Comparison of ENCODE assay signal across 11 mouse cellular contexts in the genomic region with DNA sequence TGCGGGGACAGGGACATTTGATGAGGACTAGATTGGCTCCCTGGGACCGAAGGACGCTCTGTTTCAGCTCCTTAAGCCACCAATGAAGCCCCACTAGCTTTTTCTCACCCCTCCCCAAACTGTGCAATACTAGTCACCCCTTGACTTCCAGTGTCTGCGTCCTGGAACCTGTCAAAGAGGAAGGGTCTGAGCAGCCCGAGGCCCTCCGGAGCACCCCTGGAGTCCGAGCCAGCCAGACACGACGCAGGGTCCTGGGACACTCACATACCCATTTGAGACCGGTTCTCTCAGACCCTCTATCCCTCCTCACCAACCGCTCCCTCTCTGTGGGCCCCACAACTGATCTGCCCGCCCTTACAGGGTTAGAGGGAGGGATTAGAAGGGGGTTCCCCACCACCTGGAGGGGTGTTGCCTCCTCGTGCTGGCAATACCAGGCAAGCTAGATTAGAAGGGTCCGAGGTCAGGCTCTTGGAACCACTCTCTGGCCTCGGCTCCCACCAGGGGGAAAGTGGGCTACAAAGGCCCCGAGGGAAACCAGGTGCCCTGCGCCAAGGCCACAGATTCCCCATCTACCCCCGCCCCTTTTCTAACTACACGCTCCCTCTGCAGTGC. TPM values are rescaled to one million over a fixed set of nuclear protein-coding genes. Genes with fewer than 3 reads are reported as not detected.
A peak's percentile ranks its signal among the peaks of the same experiment; 100 is the strongest.
DNase-seq lines count a peak whose midpoint lies in the region; ATAC-seq and TF ChIP-seq lines count a peak whose summit lies in the region.
"Had no signal": no experiment of that assay in that cellular context is flagged by ENCODE, and none has a peak within 500 bp of the region (broad histone marks: within the 10 kb centered on the region; RNA-seq: fewer than 3 reads in every experiment).

No protein-coding gene starts in this region.

- WGBS in heart, embryonic 14.5 days: 4% methylated on average over 19 of the region's 19 CpGs
- 9% methylated on average over 19 of the region's 19 CpGs for WGBS in thymus, adult 2 months
- under 1% methylated on average over 19 of the region's 19 CpGs for WGBS in limb, embryonic 10.5 days
- 7% methylated on average over 19 of the region's 19 CpGs for WGBS in stomach, postnatal 0 days
- WGBS in cerebellum, adult 2 months: 12% methylated on average over 19 of the region's 19 CpGs

- DNase-seq in heart, adult 18-20 months: no peak
- peak; percentile 31 for DNase-seq in thymus, postnatal 14 days
- DNase-seq in thymus, adult 2 months: no peak
- DNase-seq in limb, embryonic 10.5 days (ENCODE audit: low spot score): peak; percentile 53
- peak; percentile 15 for DNase-seq in stomach, postnatal 0 days (ENCODE audit: low spot score)
- DNase-seq in cerebellum, adult 11 months: no peak
- DNase-seq in cerebellum, adult 2 months: no peak

- no peaks in the 10 kb centered on the region for H3K9me3 ChIP-seq in heart, embryonic 14.5 days (ENCODE audit: control insufficient read depth, low read length)
- H3K9me3 ChIP-seq in limb, embryonic 10.5 days (replicated peaks): 0 out of 2 replicates have a peak, but pooled peaks cover 2% of the 10 kb centered on the region
- H3K9me3 ChIP-seq in stomach, postnatal 0 days (ENCODE audit: control insufficient read depth, low read length): no peaks in the 10 kb centered on the region

- no peak for ATAC-seq in heart, embryonic 14.5 days (ENCODE audit: insufficient number of reproducible peaks, insufficient read depth, low FRiP score, low read depth)
- ATAC-seq in stomach, postnatal 0 days (ENCODE audit: low FRiP score, low TSS enrichment): no peak; the same call in 1 of the 2 replicates

- no peak overlapping the region for H3K9ac ChIP-seq in heart, embryonic 14.5 days (ENCODE audit: low read length)
- no peak overlapping the region for H3K9ac ChIP-seq in stomach, postnatal 0 days (ENCODE audit: low read length)

- H3K36me3 ChIP-seq in heart, embryonic 14.5 days (ENCODE audit: control insufficient read depth, insufficient read depth, low read length): no peaks in the 10 kb centered on the region
- no peaks in the 10 kb centered on the region for H3K36me3 ChIP-seq in thymus, adult 2 months (ENCODE audit: control insufficient read depth, insufficient read depth, low read length)
- no peaks in the 10 kb centered on the region for H3K36me3 ChIP-seq in limb, embryonic 10.5 days
- no peaks in the 10 kb centered on the region for H3K36me3 ChIP-seq in stomach, postnatal 0 days (ENCODE audit: control insufficient read depth, insufficient read depth, low read length)
- H3K36me3 ChIP-seq: G1E had no signal

- H3K4me1 ChIP-seq in heart, embryonic 14.5 days (ENCODE audit: control insufficient read depth in 2 of 2, insufficient read depth in 2 of 2, low read length in 2 of 2): peaks cover 9 to 34% of the 10 kb centered on the region in 2 experiments; a peak in 3 of 4 replicates
- peaks cover 31% of the 10 kb centered on the region for H3K4me1 ChIP-seq in thymus, adult 2 months (replicated peaks; ENCODE audit: control insufficient read depth, insufficient read depth, low read length)
- peaks cover 53% of the 10 kb centered on the region for H3K4me1 ChIP-seq in limb, embryonic 10.5 days
- peaks cover 5% of the 10 kb centered on the region; the same call in 1 of the 2 replicates for H3K4me1 ChIP-seq in stomach, postnatal 0 days (replicated peaks; ENCODE audit: control insufficient read depth, insufficient read depth)
- no peaks in the 10 kb centered on the region for H3K4me1 ChIP-seq in cerebellum, adult 2 months (ENCODE audit: control insufficient read depth, insufficient read depth, low read length)

- H3K4me2 ChIP-seq in heart, embryonic 14.5 days (ENCODE audit: low read length): peak overlapping the region; percentile 52; the same call in 1 of the 2 replicates
- H3K4me2 ChIP-seq in stomach, postnatal 0 days (replicated peaks; ENCODE audit: low read depth): peak overlapping the region; percentile 41; the same call in 1 of the 2 replicates

- no peak for TF ChIP-seq EP300 in stomach, postnatal 0 days (optimal IDR thresholded peaks at IDR 0.05)

- no peak for TF ChIP-seq POLR2A in thymus, adult 2 months (IDR thresholded peaks at IDR 0.05; ENCODE audit: control insufficient read depth, extremely low read depth, insufficient read depth, low read length, poor library complexity)
- no peak for TF ChIP-seq POLR2A in cerebellum, adult 2 months (IDR thresholded peaks at IDR 0.05; ENCODE audit: borderline replicate concordance, insufficient read depth, low read length)

- H3K4me3 ChIP-seq in heart, embryonic 14.5 days (ENCODE audit: control insufficient read depth in 1 of 2, insufficient read depth in 1 of 2, low read depth in 1 of 2, low read length in 2 of 2): peak overlapping the region in 1 of 2 experiments; percentile 31; a peak in 2 of 4 replicates
- H3K4me3 ChIP-seq in thymus, adult 2 months (ENCODE audit: control insufficient read depth, insufficient read depth, low read length): no peak overlapping the region
- peak overlapping the region; percentile 37 for H3K4me3 ChIP-seq in limb, embryonic 10.5 days
- H3K4me3 ChIP-seq in stomach, postnatal 0 days (ENCODE audit: low read depth, low read length): peak overlapping the region; percentile 15; the same call in 1 of the 2 replicates
- no peak overlapping the region for H3K4me3 ChIP-seq in cerebellum, adult 2 months (replicated peaks; ENCODE audit: insufficient read depth, low read depth, low read length)

- no peak overlapping the region for H3K27ac ChIP-seq in heart, embryonic 14.5 days (replicated peaks in 1 of 2; ENCODE audit: control insufficient read depth in 1 of 2, insufficient read depth in 1 of 2, low read depth in 2 of 2, low read length in 2 of 2)
- H3K27ac ChIP-seq in thymus, adult 2 months (ENCODE audit: control insufficient read depth, insufficient read depth, low read length): no peak overlapping the region
- no peak overlapping the region for H3K27ac ChIP-seq in limb, embryonic 10.5 days
- no peak overlapping the region for H3K27ac ChIP-seq in stomach, postnatal 0 days (replicated peaks)
- no peak overlapping the region for H3K27ac ChIP-seq in cerebellum, adult 2 months (ENCODE audit: insufficient read depth, low read length)

- TF ChIP-seq CTCF in thymus, adult 2 months (IDR thresholded peaks at IDR 0.05; ENCODE audit: borderline replicate concordance, control insufficient read depth, extremely low read depth, insufficient read depth, low read length, poor library complexity): no peak
- no peak for TF ChIP-seq CTCF in stomach, postnatal 0 days (IDR thresholded peaks at IDR 0.05; ENCODE audit: low read depth)
- no peak for TF ChIP-seq CTCF in cerebellum, adult 2 months (IDR thresholded peaks at IDR 0.05; ENCODE audit: borderline replicate concordance, insufficient read depth, low read depth, low read length)

- H3K27me3 ChIP-seq in heart, embryonic 14.5 days (ENCODE audit: control insufficient read depth, insufficient read depth, low read length): peaks cover 99% of the 10 kb centered on the region
- peaks cover 42% of the 10 kb centered on the region for H3K27me3 ChIP-seq in thymus, adult 2 months (ENCODE audit: control insufficient read depth, insufficient read depth, low read length)
- peaks cover 100% of the 10 kb centered on the region for H3K27me3 ChIP-seq in limb, embryonic 10.5 days (ENCODE audit: low read depth, poor library complexity, severe bottlenecking)
- peaks cover 31% of the 10 kb centered on the region; the same call in 1 of the 2 replicates for H3K27me3 ChIP-seq in stomach, postnatal 0 days (ENCODE audit: control insufficient read depth, insufficient read depth, low read length)
- peaks cover 9% of the 10 kb centered on the region; the same call in 1 of the 2 replicates for H3K27me3 ChIP-seq in cerebellum, adult 2 months (ENCODE audit: control insufficient read depth, insufficient read depth, low read length)

RNA-seq across cellular contexts. Expression of gene Wnt10b, which starts 0.8 kb away (rescaled TPM):
- not detected in 2 replicates for polyA plus RNA-seq in heart, embryonic 14.5 days (2014; fragmentation: Nextera tagmentation; extraction: Ambion mirVana)
- total RNA-seq in heart, adult 18-20 months (2021): under 1 TPM; 0.10 to 0.20 TPM
- 3.4 and 3.9 TPM in 2 replicates for polyA plus RNA-seq in thymus, adult 2 months (2012; rRNA removed)
- polyA plus RNA-seq in limb, embryonic 10.5 days (2016; fragmentation: Nextera tagmentation; extraction: Ambion mirVana): 0.62 and 0.99 TPM in 2 replicates
- polyA plus RNA-seq in stomach, postnatal 0 days (2015; fragmentation: Nextera tagmentation; extraction: Ambion mirVana): 0.11 TPM in 1 of 2 replicates, not detected in the other
- polyA plus RNA-seq in cerebellum, adult 2 months (2012; rRNA removed): 0.15 and 0.22 TPM in 2 replicates

RNA-seq across cellular contexts. Expression of gene Wnt1, which starts 12.5 kb away (rescaled TPM):
- polyA plus RNA-seq in heart, embryonic 14.5 days (2014; fragmentation: Nextera tagmentation; extraction: Ambion mirVana): not detected in 2 replicates
- not detected for total RNA-seq in heart, adult 18-20 months (2021)
- polyA plus RNA-seq in thymus, adult 2 months (2012; rRNA removed): 0.07 and 0.22 TPM in 2 replicates
- not detected in 2 replicates for polyA plus RNA-seq in limb, embryonic 10.5 days (2016; fragmentation: Nextera tagmentation; extraction: Ambion mirVana)
- not detected in 2 replicates for polyA plus RNA-seq in stomach, postnatal 0 days (2015; fragmentation: Nextera tagmentation; extraction: Ambion mirVana)
- not detected in 2 replicates for polyA plus RNA-seq in cerebellum, adult 2 months (2012; rRNA removed)
- total RNA-seq: G1E; left cerebral cortex, postnatal 10 days had no signal
- polyA plus RNA-seq: G1E; thymus, postnatal 0 days had no signal

RNA-seq across cellular contexts. Expression of gene Arf3, which starts 14.1 kb away (rescaled TPM):
- 26.7 and 31.9 TPM in 2 replicates for polyA plus RNA-seq in heart, embryonic 14.5 days (2014; fragmentation: Nextera tagmentation; extraction: Ambion mirVana)
- total RNA-seq in heart, adult 18-20 months (2021): 10 to 100 TPM; 17.8 to 21.5 TPM
- polyA plus RNA-seq in thymus, adult 2 months (2012; rRNA removed): 165 and 182 TPM in 2 replicates
- 44.3 and 49.1 TPM in 2 replicates for polyA plus RNA-seq in limb, embryonic 10.5 days (2016; fragmentation: Nextera tagmentation; extraction: Ambion mirVana)
- 29.5 and 33.1 TPM in 2 replicates for polyA plus RNA-seq in stomach, postnatal 0 days (2015; fragmentation: Nextera tagmentation; extraction: Ambion mirVana)
- 202 and 210 TPM in 2 replicates for polyA plus RNA-seq in cerebellum, adult 2 months (2012; rRNA removed)

RNA-seq across cellular contexts. Expression of gene Ddn, which starts 32.2 kb away (rescaled TPM):
- 0.22 and 0.51 TPM in 2 replicates for polyA plus RNA-seq in heart, embryonic 14.5 days (2014; fragmentation: Nextera tagmentation; extraction: Ambion mirVana)
- total RNA-seq in heart, adult 18-20 months (2021): under 1 TPM; 0.64 to 0.79 TPM
- polyA plus RNA-seq in thymus, adult 2 months (2012; rRNA removed): 0.26 and 0.65 TPM in 2 replicates
- not detected in 2 replicates for polyA plus RNA-seq in limb, embryonic 10.5 days (2016; fragmentation: Nextera tagmentation; extraction: Ambion mirVana)
- 0.02 TPM in 1 of 2 replicates, not detected in the other for polyA plus RNA-seq in stomach, postnatal 0 days (2015; fragmentation: Nextera tagmentation; extraction: Ambion mirVana)
- 1.0 and 1.3 TPM in 2 replicates for polyA plus RNA-seq in cerebellum, adult 2 months (2012; rRNA removed)

RNA-seq across cellular contexts. Expression of gene Fkbp11, which starts 49.1 kb away (rescaled TPM):
- 21.5 and 23.4 TPM in 2 replicates for polyA plus RNA-seq in heart, embryonic 14.5 days (2014; fragmentation: Nextera tagmentation; extraction: Ambion mirVana)
- 1 to 10 TPM; 7.9 to 8.5 TPM for total RNA-seq in heart, adult 18-20 months (2021)
- 2.1 and 3.1 TPM in 2 replicates for polyA plus RNA-seq in thymus, adult 2 months (2012; rRNA removed)
- 26.8 and 28.9 TPM in 2 replicates for polyA plus RNA-seq in limb, embryonic 10.5 days (2016; fragmentation: Nextera tagmentation; extraction: Ambion mirVana)
- 117 and 127 TPM in 2 replicates for polyA plus RNA-seq in stomach, postnatal 0 days (2015; fragmentation: Nextera tagmentation; extraction: Ambion mirVana)
- polyA plus RNA-seq in cerebellum, adult 2 months (2012; rRNA removed): 4.1 and 4.7 TPM in 2 replicates

Comparison
In these comparisons a context has a peak if more than half of its experiments do, and no peak if none do; other contexts are left out.
1. DNase-seq: peak in thymus, postnatal 14 days (single experiment), limb, embryonic 10.5 days (single experiment) and stomach, postnatal 0 days (single experiment); none in heart, adult 18-20 months (0 of 2), thymus, adult 2 months (single experiment), cerebellum, adult 11 months (single experiment) and cerebellum, adult 2 months (0 of 2).
2. H3K4me3 ChIP-seq: peak in limb, embryonic 10.5 days (single experiment) and stomach, postnatal 0 days (single experiment); none in thymus, adult 2 months (single experiment) and cerebellum, adult 2 months (single experiment).